Mouse (Mus musculus): ENCODE measurements around the gene Cd59b.
A peak's percentile ranks its signal among the peaks of the same experiment; 100 is the strongest.
"Not testable (repeated sequence)": the region's sequence is repeated elsewhere in the genome, so short reads cannot be mapped to it uniquely, and the experiment has no call there.

Cd59b gene

DNA sequence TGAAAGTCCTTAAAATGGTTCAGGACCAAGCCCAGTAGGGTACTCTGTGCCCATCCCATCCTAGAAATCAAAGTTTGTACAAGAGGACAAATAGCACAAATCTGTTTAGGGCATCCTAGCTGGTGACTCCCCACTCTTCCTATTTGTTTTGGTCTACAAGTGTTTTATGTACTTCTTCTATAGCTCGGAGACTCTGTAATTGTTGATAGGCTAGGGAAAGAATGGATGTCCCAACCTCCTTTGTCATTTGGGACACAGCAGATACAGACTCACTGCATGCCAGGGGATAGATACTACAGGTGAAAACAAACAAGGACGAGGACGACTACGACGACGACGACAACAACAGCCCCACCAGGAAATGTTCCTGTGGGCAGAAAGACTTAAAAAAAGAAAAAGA, 1.2 kb upstream of the Cd59b start, which contains the start of gene Gm10799:
TSS of gene Gm10799 (minus strand) at position 101 of the 400 bp plus-strand sequence.
- not testable (repeated sequence) for DNase-seq

DNA sequence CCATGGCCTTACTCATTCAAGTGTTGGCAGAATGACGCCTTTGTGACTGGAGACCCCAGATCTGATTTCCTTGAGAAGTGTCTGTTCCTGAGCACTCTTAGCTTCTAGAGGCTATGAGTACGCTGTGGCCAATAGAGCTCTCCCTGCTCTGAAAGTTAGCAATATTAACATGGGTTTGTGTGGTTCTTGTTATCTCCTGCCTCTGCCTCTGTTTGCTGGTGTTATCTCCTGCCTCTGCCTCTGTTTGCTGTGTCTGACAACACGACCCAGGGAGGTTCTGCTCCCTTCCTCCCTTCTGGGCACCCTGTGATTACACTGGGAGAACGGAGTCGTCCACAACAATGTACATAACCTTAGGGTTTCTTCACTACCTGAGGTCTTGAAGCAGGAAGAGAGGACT, 8.6 kb downstream of the Cd59b start:
- DNase-seq: not testable (repeated sequence)

DNA sequence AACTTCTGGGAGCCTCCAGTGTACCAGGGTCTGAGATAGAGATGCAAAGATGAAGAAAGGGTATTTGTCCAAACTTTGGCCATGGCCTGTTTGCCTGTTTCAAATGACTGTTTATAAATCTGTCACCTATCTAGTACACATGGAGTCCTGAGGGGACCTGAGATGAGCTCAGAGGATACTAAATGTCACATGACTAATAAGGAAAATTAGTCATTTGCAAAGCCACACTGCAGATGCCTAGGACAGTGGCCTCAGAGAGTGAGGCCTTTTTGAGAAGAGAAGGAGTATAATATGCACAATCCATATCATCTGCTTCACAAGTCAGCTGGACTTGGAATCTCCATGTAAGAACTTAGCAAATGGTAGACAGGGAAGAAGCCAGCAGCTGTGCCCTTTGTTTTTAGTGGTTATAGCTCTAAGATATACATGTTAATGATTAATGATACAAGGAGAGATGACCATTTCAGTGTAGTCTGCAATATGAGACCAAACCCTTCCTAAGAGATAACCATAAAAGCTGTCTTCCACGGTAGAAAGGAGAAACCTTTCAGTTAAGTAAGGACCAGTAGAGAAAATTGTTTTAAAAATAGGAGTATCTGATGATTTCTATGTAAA, 11.9 kb downstream of the Cd59b start:
- not testable (repeated sequence) for DNase-seq

DNA sequence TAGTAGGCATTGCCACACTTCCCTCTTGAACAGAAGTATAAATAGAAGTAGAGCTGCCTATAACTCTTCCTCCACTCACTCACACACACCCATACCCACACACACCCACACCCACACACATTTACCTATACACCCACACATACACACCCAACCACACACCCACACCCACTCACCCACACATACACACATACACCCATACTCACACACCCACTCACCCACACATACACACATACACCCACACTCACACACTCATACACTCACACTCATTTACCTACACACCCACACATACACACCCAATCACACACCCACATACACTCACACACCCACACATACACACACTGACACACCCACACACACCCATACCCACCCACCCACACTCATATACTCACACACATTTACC, 12.8 kb downstream of the Cd59b start:
- no peak for DNase-seq

DNA sequence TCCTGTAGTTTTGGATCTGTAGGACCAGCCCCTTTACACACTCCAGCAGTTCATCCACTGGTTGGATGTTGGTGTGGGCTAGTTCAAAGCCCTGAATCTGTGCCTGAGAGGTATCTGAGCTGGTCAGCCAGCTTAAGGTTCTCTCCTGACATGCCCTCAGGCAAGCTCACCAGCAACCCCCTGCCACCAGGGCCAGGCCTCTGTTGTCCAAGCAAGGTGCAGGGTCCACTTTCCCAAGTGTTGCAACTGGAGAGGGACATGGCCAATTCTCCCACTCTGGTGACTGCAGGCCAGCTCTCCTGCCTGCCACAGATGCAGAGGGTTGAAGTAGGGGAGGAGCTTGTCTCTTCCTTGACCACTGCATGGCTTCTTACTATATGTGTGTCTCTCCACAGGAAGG, 14.4 kb downstream of the Cd59b start:
- DNase-seq: not testable (repeated sequence)

DNA sequence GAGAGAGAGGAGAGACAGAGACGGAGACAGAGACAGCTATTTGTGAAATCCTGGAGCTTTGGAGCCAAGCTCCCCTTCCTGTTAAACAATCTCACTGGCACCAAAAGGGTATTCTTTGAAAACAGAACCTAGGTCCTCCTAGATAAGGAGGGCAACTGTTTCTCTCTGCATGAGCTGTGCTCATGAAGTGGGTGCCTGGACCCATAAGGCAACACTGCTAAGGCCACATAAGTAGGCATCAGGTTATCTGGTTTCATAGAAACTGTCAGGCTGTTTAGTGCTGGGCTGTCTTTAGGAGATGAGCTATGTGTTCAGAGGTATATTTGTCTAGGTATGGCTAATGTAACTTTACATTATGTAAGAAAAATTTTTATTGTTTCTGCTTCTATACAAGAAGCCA, 17.9 kb downstream of the Cd59b start:
- DNase-seq: not testable (repeated sequence)

DNA sequence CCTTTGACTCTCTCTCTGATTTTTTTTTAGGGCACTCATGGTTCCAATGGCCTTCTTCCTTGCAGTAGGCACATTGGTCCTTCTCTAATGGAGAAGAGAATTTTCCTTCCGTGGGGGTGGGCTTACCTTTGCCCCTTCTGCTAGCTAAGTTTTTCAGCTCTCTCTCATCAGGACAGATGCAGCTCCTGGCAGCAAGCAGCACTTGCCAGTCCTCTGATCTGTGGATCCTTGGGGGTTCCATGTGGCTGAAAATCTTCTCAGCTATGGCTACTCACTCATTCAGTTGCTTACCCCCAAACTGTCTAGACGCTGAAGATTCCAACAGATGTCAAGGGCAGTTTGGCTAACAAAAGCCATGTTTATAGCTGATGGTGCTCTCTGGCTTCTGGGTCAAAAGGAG, 23.7 kb downstream of the Cd59b start:
- DNase-seq: no peak

DNA sequence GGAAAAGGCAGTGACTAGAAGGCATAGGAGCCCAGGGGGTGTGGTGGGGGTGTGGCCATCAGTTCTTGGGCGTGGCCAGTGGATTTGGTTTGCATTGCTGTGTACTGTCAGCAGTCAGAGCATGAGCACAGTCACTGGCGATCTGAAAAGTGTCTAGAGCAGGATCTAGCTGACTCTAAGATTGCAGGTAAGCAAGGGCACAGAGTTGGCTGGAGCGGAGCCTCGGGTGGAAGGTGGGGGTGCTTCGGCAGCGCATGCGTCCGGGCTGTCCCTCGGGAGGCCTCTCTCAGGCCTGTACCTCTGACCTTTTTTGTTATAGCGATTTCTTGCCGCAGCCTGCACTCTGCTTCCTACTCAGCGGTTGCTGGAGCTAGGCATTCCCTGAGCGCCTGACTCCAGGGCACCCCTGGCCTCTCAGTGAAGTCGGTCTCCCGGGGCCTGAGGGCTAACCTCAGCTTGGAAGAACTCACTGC, 26.1 kb downstream of the Cd59b start, which contains the start of gene Cd59a:
TSS of gene Cd59a (plus strand) at position 61 of the 473 bp plus-strand sequence.
- peak; percentile 65 to 74 for DNase-seq

DNA sequence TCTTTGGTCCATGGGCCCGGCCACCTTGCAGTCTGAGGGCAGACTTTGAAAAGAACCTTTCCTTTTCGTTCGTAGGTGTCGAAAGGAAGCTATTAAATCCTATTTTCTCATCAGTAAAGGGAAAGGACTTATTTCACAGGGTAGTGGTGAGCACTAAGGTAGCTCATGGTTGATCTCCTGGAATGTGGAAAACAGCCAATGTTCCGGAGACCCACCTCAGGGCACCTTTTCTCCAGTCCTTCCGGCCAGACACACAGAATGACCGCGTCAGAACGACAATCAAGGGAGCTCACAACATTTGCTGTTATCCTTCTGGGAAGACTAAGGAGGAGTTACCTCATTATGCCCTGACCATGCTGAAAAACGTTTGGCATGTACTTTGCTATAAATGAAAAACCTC, 26.6 kb downstream of the Cd59b start:
- no peak for DNase-seq

DNA sequence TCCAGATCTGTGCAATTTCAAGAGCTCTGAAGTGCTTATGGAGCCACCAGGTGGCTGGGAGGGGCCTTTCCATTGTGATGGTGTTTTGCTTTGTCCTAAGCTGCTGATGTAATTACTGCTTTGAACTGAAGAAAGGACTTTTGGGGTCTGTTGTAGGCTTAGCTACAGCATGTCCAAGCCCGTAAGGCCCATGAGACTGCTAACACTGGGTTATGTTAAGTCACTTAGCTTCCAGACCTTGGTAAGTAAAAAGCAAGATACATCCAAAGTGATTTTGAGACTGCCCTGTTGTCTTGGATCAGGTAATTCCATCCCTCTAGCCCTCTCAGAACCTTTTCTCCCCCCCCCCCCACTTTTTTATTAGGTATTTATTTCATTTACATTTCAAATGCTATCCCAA, 27.1 kb downstream of the Cd59b start:
- DNase-seq: not testable (repeated sequence)

DNA sequence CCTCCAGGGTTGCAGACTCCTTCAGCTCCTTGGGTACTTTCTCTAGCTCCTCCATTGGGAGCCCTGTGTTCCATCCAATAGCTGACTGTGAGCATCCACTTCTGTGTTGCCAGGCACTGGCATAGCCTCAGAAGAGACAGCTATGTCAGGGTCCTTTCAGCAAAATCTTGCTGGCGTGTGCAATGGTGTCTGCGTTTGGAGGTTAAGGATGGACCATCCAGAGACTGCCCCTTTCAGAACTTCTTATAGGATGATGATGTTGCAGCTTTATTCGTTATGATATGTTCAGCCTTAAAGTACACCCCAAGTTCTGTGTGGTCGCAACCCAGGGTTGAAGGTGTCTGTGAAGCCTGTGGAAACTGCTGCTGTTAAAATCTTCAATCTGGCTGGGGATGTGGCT, 27.7 kb downstream of the Cd59b start:
- DNase-seq: not testable (repeated sequence)

DNA sequence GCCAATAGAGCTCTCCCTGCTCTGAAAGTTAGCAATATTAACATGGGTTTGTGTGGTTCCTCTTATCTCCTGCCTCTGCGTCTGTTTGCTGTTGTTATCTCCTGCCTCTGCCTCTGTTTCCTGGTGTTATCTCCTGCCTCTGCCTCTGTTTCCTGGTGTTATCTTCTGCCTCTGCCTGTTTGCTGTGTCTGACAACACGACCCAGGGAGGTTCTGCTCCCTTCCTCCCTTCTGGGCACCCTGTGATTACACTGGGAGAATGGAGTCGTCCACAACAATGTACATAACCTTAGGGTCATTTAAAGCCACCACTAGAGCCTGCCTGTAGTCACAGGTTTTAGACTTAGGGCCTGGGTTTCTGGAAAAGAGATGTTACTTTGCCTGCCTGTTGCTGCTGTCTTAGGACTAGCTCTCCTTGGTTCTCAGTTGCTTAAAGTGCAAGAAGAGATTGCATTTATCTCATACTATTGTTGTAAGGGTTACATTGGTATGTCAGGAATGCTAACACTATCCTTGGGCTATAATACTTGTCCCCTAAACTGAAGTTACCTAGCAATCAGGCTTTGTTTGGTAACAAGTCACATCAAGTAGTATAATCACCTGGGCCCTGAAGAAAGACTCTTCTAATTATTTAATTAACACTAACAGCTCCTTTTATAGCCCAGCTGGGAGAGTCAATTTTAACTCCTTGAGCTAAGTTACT, 29.0 kb downstream of the Cd59b start:
- no peak for DNase-seq

DNA sequence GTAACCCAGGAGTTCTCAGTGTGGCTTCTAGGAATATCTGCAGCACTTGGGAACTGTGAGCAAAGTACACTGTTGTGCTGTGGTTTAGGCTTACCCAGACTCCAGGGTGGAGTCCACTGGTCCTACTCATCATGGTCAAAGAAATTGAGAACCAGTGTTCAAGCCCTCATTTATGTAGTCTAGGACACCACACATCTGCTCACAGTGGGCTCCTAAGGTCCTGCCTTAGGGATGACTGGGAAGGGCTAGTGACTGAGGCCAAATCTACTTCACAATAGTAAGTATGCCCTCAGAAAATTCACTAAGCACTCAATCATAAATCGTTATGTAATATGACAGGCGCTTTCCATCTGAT, 29.6 kb downstream of the Cd59b start:
- no peak for DNase-seq

DNA sequence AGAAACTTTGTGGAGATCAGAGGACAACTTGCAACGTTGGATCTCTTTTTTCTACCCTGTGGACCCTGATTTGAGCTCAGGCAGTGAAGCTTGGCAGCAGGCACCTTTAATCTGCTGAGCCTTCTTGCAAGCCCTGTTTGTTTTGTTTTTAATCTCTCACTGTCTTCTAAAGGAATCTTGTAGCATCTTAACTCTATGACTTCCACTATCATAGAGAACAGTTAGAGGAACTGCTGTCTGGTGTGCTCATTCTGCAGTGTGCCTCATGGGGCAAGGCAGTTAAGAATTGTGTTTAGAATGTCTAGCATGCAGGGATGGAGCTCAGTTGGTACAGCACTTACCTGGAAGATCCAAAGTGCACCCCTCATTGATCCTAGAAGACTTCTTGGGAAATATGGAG, 30.3 kb downstream of the Cd59b start:
- no peak for DNase-seq

DNA sequence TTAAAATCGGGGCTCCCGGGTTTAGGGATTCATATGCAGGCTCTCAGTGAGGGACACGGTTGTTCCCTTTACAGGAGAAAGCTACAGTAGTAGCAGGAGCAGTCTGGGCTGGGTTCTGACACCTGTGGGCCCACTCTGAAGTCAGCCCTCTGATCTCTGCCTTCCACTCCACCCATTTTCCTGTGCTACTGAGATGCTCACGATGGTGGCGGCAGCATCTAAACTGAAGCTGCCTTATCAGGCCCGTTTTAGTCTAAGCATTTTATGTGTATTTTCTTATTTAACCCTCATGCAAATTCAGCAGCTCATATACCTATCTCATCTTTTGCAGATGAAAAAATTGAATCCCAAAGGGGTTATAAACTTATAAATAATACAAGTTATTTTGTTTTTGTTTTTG, 35.2 kb downstream of the Cd59b start:
- DNase-seq: no peak

DNA sequence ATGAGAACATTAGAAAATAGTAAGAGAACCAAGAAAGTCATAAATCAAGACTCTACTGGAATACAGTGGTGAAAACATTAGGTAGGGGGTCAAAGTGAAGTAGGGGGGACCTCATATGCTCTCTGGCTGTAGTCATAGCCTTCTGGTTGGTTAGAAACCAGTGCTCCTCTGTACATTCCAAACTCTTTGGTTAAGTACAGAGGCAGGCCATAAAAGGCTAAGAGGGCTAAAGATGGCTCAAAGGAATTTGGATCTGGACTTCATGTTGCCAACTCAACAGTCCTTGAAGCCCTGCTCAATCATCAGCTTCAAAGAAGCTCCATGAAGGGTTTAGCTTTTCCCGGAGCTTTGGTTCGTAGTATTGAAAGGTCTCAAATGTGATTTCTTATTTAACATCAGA, 39.4 kb downstream of the Cd59b start:
- DNase-seq: not testable (repeated sequence)

DNA sequence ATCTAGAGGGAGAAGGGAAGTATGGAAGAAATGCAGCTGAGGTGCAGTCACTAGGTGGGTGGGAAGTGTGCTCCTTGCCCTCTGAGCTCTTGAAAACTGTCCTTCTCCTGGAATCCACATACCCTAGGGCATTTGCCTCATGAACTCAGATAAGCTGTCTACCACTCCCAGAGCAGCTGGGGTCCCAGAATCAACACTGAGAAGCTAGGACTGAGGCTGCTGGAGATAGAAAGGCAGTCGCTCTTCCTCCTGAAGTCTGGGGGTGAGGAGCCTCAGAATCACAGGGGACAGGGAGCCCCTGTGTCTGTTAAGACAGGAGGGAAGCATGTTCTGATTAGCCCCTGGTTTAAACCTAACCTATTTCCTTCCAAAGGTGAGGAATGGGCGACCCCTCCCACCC, 39.9 kb downstream of the Cd59b start:
- no peak for DNase-seq

DNA sequence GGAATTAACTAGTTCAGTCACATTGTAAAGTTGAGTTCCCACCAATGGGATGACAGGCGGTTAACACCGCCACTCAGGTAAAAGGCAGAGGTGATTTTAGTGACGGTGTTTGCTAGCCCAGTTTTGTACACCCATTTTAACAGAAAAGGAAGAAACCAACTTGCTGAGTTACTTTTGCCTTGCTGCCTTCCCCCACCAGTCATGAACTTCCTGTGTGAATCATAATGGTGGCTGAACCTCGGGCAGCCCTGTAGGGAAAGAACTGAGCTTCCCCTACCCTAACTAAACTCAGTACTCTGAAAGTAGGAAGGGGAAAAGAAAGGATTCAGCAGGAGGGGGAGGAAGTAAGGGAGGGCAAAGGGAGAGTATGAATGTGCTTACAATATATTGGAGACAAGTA, 40.4 kb downstream of the Cd59b start:
- no peak for DNase-seq

DNA sequence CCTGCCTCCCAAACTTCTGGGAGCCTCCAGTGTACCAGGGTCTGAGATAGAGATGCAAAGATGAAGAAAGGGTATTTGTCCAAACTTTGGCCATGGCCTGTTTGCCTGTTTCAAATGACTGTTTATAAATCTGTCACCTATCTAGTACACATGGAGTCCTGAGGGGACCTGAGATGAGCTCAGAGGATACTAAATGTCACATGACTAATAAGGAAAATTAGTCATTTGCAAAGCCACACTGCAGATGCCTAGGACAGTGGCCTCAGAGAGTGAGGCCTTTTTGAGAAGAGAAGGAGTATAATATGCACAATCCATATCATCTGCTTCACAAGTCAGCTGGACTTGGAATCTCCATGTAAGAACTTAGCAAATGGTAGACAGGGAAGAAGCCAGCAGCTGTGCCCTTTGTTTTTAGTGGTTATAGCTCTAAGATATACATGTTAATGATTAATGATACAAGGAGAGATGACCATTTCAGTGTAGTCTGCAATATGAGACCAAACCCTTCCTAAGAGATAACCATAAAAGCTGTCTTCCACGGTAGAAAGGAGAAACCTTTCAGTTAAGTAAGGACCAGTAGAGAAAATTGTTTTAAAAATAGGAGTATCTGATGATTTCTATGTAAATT, 41.6 kb downstream of the Cd59b start:
- not testable (repeated sequence) for DNase-seq

DNA sequence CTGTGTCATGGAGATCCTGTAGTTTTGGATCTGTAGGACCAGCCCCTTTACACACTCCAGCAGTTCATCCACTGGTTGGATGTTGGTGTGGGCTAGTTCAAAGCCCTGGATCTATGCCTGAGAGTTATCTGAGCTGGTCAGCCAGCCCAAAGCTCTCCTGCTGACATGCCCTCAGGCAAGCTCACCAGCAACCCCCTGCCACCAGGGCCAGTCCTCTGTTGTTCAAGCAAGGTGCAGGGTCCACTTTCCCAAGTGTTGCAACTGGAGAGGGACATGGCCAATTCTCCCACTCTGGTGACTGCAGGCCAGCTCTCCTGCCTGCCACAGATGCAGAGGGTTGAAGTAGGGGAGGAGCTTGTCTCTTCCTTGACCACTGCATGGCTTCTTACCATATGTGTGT, 43.9 kb downstream of the Cd59b start:
- DNase-seq: not testable (repeated sequence)

DNA sequence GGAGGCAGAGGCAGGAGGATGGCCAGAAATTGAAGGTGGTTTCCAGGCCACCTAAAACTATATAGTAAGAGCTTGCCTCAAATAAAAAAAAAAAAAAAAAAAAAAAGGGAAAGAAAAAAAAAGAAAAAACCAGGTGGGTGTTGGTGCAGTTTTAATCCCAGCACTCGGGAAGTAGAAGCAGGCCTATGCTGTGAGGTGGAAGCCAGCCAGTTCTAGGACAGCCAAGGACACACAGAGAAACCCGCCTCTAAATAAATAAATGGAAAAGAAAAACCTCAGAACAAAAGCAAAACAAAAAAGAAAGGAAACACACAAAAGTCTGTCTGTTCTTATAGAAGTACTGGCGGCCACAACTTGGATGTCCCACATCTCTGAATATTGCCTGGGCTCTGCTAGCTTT, 45.2 kb downstream of the Cd59b start:
- DNase-seq: no peak

DNA sequence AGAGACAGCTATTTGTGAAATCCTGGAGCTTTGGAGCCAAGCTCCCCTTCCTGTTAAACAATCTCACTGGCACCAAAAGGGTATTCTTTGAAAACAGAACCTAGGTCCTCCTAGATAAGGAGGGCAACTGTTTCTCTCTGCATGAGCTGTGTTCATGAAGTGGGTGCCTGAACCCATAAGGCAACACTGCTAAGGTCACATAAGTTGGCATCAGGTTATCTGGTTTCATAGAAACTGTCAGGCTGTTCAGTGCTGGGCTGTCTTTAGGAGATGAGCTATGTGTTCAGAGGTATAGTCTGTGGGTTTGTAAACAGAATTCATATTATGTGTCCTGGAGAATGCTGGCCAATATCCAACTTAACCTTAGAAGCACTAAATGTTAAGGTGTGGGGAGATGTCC, 47.5 kb downstream of the Cd59b start:
- DNase-seq: not testable (repeated sequence)

DNA sequence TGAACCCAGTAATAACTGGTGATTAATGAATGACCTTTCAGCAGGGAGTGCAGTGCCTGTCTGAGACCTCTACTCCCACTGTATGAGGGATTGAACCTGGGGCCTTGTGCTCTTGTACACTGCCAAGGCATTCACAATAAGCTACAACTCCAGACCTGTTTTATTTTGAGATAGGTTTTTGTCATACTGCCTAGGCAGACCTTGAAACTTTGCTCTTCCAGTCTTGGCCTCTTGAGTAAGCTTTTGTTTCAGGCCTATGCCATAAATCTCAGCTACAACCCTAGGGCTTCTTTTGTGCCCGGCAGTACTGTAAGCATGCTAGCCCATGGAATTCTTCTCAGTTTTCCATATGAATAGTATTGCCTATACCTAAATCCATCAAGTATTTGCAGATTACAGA, 49.4 kb downstream of the Cd59b start:
- DNase-seq: no peak

DNA sequence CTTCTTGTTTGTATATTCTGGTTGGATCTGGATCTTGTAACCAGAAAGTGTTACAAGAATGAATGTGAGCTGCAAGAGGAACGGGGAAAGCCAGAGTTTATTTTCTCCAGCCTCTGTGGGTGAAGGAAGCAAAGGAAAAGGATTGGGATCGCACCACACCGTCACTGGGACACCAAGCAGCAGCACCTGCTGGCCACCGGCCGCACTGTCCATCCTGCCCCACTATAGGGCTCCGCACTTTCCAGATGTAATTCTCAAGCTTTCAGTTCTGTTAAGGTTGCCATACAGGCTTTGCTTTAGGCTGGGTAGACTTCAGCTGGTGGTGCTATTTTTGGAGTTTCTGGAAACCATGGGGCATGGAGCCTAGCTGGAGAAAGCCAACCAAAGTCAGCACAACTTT, 50.7 kb downstream of the Cd59b start:
- DNase-seq: no peak

Data from cerebellum, postnatal 10 days (tissue).